Mouse (Mus musculus) hindbrain, embryonic 10.5 days (tissue): Measurements from ENCODE around the gene Ism1. TPM values are rescaled to one million over a fixed set of nuclear protein-coding genes. Genes with fewer than 3 reads are reported as not detected.

Source experiments
- DNase-seq: peaks from one replicate; pipeline ENCODE4 v3.0.0-alpha.2; 2017; ENCODE audit warnings: low spot score
- H3K27ac ChIP-seq: fragments of 300-500 bp; sonication (generic); 2 replicates; pipeline ENCODE4 v1.5.1; 2016; ENCODE audit warnings: mild to moderate bottlenecking, moderate library complexity
- H3K27me3 ChIP-seq: fragments of 300-500 bp; sonication (generic); 2 replicates; pipeline ENCODE4 v1.6.1; 2016; ENCODE audit warnings: mild to moderate bottlenecking; ENCODE audit not compliant: poor library complexity, insufficient read depth, severe bottlenecking
- H3K36me3 ChIP-seq: fragments of 300-500 bp; sonication (generic); 2 replicates; pipeline ENCODE4 v1.6.1; 2016; ENCODE audit warnings: mild to moderate bottlenecking, moderate library complexity
- H3K4me1 ChIP-seq: fragments of 300-500 bp; sonication (generic); replicated peaks from 2 replicates; pipeline ENCODE4 v1.6.1; 2016; ENCODE audit warnings: mild to moderate bottlenecking
- H3K4me3 ChIP-seq: fragments of 300-500 bp; sonication (generic); 2 replicates; pipeline ENCODE4 v1.5.1; 2016; ENCODE audit warnings: mild to moderate bottlenecking, moderate library complexity
- H3K9me3 ChIP-seq: fragments of 300-500 bp; sonication (generic); 2 replicates; pipeline ENCODE4 v1.6.1; 2016; ENCODE audit warnings: mild to moderate bottlenecking, moderate library complexity
- WGBS: fragments of 180-500 bp; shearing (Covaris S2); methylation state at CpG from one replicate; pipeline ENCODE4 v1.1.7; 2016; 5-methylcytosine and 5-hydroxymethylcytosine counted together
- polyA plus RNA-seq: library from polyadenylated mRNA; unstranded; fragments of >200 nt; fragmentation: Nextera tagmentation; extraction: Ambion mirVana; gene quantifications from 2 replicates; pipeline ENCODE4 v1.2.1, GENCODE M21; 2016

Gene Ism1
- polyA plus RNA-seq, 1 experiment from 2014 or later: 0.54 TPM

GRCm38 (mm10) chr2:139724202-139724838 lies 46.3 kb downstream of the Ism1 start:
- Histone ChIP-seq H3K27ac (no peak overlapping the region), H3K4me1 (no peaks in the 10 kb centered on the region), H3K27me3 (no peaks in the 10 kb centered on the region), H3K4me3 (no peak overlapping the region), H3K9me3 (no peaks in the 10 kb centered on the region), H3K36me3 (no peaks in the 10 kb centered on the region)
- no peak for DNase-seq
- WGBS: 84% methylated on average over 4 of the region's 4 CpGs

GRCm38 (mm10) chr2:139725328-139725727 lies 47.4 kb downstream of the Ism1 start:
- H3K27ac ChIP-seq: no peak overlapping the region
- H3K9me3 ChIP-seq: no peaks in the 10 kb centered on the region
- H3K4me3 ChIP-seq: no peak overlapping the region
- whole genome bisulfite sequencing: 80% methylated on average over 3 of the region's 3 CpGs
- H3K27me3 ChIP-seq: no peaks in the 10 kb centered on the region
- H3K36me3 ChIP-seq: no peaks in the 10 kb centered on the region
- no peak for DNase-seq
- H3K4me1 ChIP-seq: no peaks in the 10 kb centered on the region

- H3K27ac ChIP-seq: no peak overlapping the region
- no peak overlapping the region for H3K4me3 ChIP-seq
- H3K9me3 ChIP-seq: no peaks in the 10 kb centered on the region
- H3K36me3 ChIP-seq: no peaks in the 10 kb centered on the region
- H3K27me3 ChIP-seq: no peaks in the 10 kb centered on the region
- DNase-seq: no peak
- H3K4me1 ChIP-seq: no peaks in the 10 kb centered on the region
- 91% methylated on average over 2 of the region's 2 CpGs for WGBS
Measured at GRCm38 (mm10) chr2:139728060-139728459, 50.1 kb downstream of the Ism1 start.

GRCm38 (mm10) chr2:139729377-139729776 lies 51.4 kb downstream of the Ism1 start:
- Histone ChIP-seq H3K4me3 (no peak overlapping the region), H3K27ac (no peak overlapping the region), H3K9me3 (no peaks in the 10 kb centered on the region), H3K4me1 (no peaks in the 10 kb centered on the region), H3K27me3 (no peaks in the 10 kb centered on the region), H3K36me3 (no peaks in the 10 kb centered on the region)
- no peak for DNase-seq
- 81% methylated on average over 5 of the region's 5 CpGs for WGBS

- Histone ChIP-seq H3K27me3 (no peaks in the 10 kb centered on the region), H3K9me3 (no peaks in the 10 kb centered on the region), H3K4me1 (peaks cover 12% of the 10 kb centered on the region), H3K27ac (no peak overlapping the region), H3K4me3 (no peak overlapping the region), H3K36me3 (no peaks in the 10 kb centered on the region)
- no peak for DNase-seq
- WGBS: 78% methylated on average over 1 of the region's 1 CpGs
Measured at GRCm38 (mm10) chr2:139742381-139742780, 64.4 kb downstream of the Ism1 start.

- Histone ChIP-seq H3K36me3 (no peaks in the 10 kb centered on the region), H3K27me3 (no peaks in the 10 kb centered on the region), H3K4me1 (peaks cover 8% of the 10 kb centered on the region), H3K27ac (no peak overlapping the region), H3K4me3 (no peak overlapping the region), H3K9me3 (no peaks in the 10 kb centered on the region)
- WGBS: 66% methylated on average over 8 of the region's 8 CpGs
- DNase-seq: no peak
Measured at GRCm38 (mm10) chr2:139757021-139757420, 79.0 kb downstream of the Ism1 start.

- Histone ChIP-seq H3K4me1 (peaks cover 8% of the 10 kb centered on the region), H3K36me3 (no peaks in the 10 kb centered on the region), H3K27me3 (no peaks in the 10 kb centered on the region), H3K9me3 (no peaks in the 10 kb centered on the region), H3K4me3 (no peak overlapping the region), H3K27ac (no peak overlapping the region)
- WGBS: 98% methylated on average over 1 of the region's 1 CpGs
- DNase-seq: no peak
Measured at GRCm38 (mm10) chr2:139757456-139757855, 79.5 kb downstream of the Ism1 start.

- Histone ChIP-seq H3K4me1 (no peaks in the 10 kb centered on the region), H3K27me3 (no peaks in the 10 kb centered on the region), H3K9me3 (no peaks in the 10 kb centered on the region), H3K36me3 (no peaks in the 10 kb centered on the region), H3K4me3 (no peak overlapping the region), H3K27ac (no peak overlapping the region)
- 76% methylated on average over 5 of the region's 5 CpGs for WGBS
- DNase-seq: no peak
Measured at GRCm38 (mm10) chr2:139764355-139764754, 86.4 kb downstream of the Ism1 start.

- no peak for DNase-seq
- Histone ChIP-seq H3K27ac (no peak overlapping the region), H3K36me3 (no peaks in the 10 kb centered on the region), H3K4me3 (no peak overlapping the region), H3K4me1 (peaks cover 4% of the 10 kb centered on the region; the same call in 1 of the 2 replicates), H3K27me3 (no peaks in the 10 kb centered on the region), H3K9me3 (no peaks in the 10 kb centered on the region)
- WGBS: 85% methylated on average over 8 of the region's 8 CpGs
Measured at GRCm38 (mm10) chr2:139774949-139775570, 97.1 kb downstream of the Ism1 start.

- no peaks in the 10 kb centered on the region for H3K9me3 ChIP-seq
- H3K27me3 ChIP-seq: no peaks in the 10 kb centered on the region
- peak; percentile 7 for DNase-seq
- no peak overlapping the region for H3K27ac ChIP-seq
- 33% methylated on average over 1 of the region's 1 CpGs for WGBS
- peaks cover 4% of the 10 kb centered on the region; the same call in 1 of the 2 replicates for H3K4me1 ChIP-seq
- H3K4me3 ChIP-seq: no peak overlapping the region
- H3K36me3 ChIP-seq: no peaks in the 10 kb centered on the region
Measured at GRCm38 (mm10) chr2:139776644-139777043, 98.7 kb downstream of the Ism1 start.

- Histone ChIP-seq H3K27ac (no peak overlapping the region), H3K36me3 (no peaks in the 10 kb centered on the region), H3K27me3 (no peaks in the 10 kb centered on the region), H3K9me3 (no peaks in the 10 kb centered on the region), H3K4me1 (peaks cover 4% of the 10 kb centered on the region; the same call in 1 of the 2 replicates), H3K4me3 (no peak overlapping the region)
- DNase-seq: peak; percentile 10
- 64% methylated on average over 3 of the region's 3 CpGs for WGBS
Measured at GRCm38 (mm10) chr2:139778283-139778682, 100.3 kb downstream of the Ism1 start.

- Histone ChIP-seq H3K4me3 (no peak overlapping the region), H3K27me3 (no peaks in the 10 kb centered on the region), H3K9me3 (no peaks in the 10 kb centered on the region), H3K36me3 (no peaks in the 10 kb centered on the region), H3K27ac (no peak overlapping the region), H3K4me1 (no peaks in the 10 kb centered on the region)
- DNase-seq: no peak
- WGBS: 91% methylated on average over 8 of the region's 8 CpGs
Measured at GRCm38 (mm10) chr2:139783318-139783850, 105.4 kb downstream of the Ism1 start.

GRCm38 (mm10) chr2:139784465-139784864 lies 106.5 kb downstream of the Ism1 start:
- no peaks in the 10 kb centered on the region for H3K9me3 ChIP-seq
- H3K27me3 ChIP-seq: no peaks in the 10 kb centered on the region
- no peak for DNase-seq
- no peaks in the 10 kb centered on the region for H3K36me3 ChIP-seq
- H3K4me1 ChIP-seq: no peaks in the 10 kb centered on the region
- 77% methylated on average over 1 of the region's 1 CpGs for WGBS
- no peak overlapping the region for H3K4me3 ChIP-seq
- no peak overlapping the region for H3K27ac ChIP-seq
